Mouse (Mus musculus) heart, embryonic 10.5 days (tissue): ENCODE measurements around the gene Afmid. TPM values are rescaled to one million over a fixed set of nuclear protein-coding genes. Genes with fewer than 3 reads are reported as not detected.

ENCODE experiments used
- DNase-seq: peaks from one replicate; pipeline ENCODE4 v3.0.0-alpha.2; 2017; ENCODE audit warnings: low spot score
- H3K27ac ChIP-seq: fragments of 300-500 bp; sonication (generic); 2 replicates; pipeline ENCODE4 v1.5.1; 2016; ENCODE audit warnings: mild to moderate bottlenecking
- H3K27me3 ChIP-seq: fragments of 300-500 bp; sonication (generic); 2 replicates; pipeline ENCODE4 v1.6.1; 2016; ENCODE audit warnings: mild to moderate bottlenecking; ENCODE audit not compliant: poor library complexity, insufficient read depth, severe bottlenecking
- H3K36me3 ChIP-seq: fragments of 300-500 bp; sonication (generic); 2 replicates; pipeline ENCODE4 v1.6.1; 2016; ENCODE audit warnings: mild to moderate bottlenecking, moderate library complexity
- H3K4me1 ChIP-seq: fragments of 300-500 bp; sonication (generic); 2 replicates; pipeline ENCODE4 v1.6.1; 2016; ENCODE audit warnings: mild to moderate bottlenecking
- H3K4me3 ChIP-seq: fragments of 300-500 bp; sonication (generic); 2 replicates; pipeline ENCODE4 v1.5.1; 2016; ENCODE audit warnings: mild to moderate bottlenecking, moderate library complexity
- H3K9me3 ChIP-seq: fragments of 300-500 bp; sonication (generic); 2 replicates; pipeline ENCODE4 v1.6.1; 2016; ENCODE audit warnings: mild to moderate bottlenecking, moderate library complexity
- WGBS: fragments of 180-500 bp; shearing (Covaris S2); methylation state at CpG from one replicate; pipeline ENCODE4 v1.1.7; 2016; 5-methylcytosine and 5-hydroxymethylcytosine counted together
- polyA plus RNA-seq: library from polyadenylated mRNA; unstranded; fragments of >200 nt; fragmentation: Nextera tagmentation; extraction: Ambion mirVana; gene quantifications from 2 replicates; pipeline ENCODE4 v1.2.1, GENCODE M21; 2016

The Afmid gene
- polyA plus RNA-seq, 1 experiment from 2014 or later = 8.8 TPM

- Histone ChIP-seq H3K27me3 (no peaks in the 10 kb centered on the region), H3K36me3 (peaks cover 30% of the 10 kb centered on the region), H3K27ac (peak within 1 kb of the TSS; percentile 96), H3K4me3 (peak within 1 kb of the TSS; percentile 79), H3K4me1 (peaks cover 31% of the 10 kb centered on the region), H3K9me3 (no peaks in the 10 kb centered on the region)
- DNase-seq = peak; percentile 98
- WGBS = under 1% methylated on average over 51 of the region's 51 CpGs
Observed at GRCm38 (mm10) chr11:117848985-117849671, 23.4 kb downstream of the Afmid start, which contains the start of gene Birc5. Birc5 (plus strand) TSS chr11:117849251.

GRCm38 (mm10) chr11:117852875-117853274 is 27.2 kb downstream of the Afmid start:
- no peak overlapping the region for H3K4me3 ChIP-seq
- H3K36me3 ChIP-seq = peaks cover 63% of the 10 kb centered on the region
- H3K9me3 ChIP-seq = no peaks in the 10 kb centered on the region
- H3K4me1 ChIP-seq = peaks cover 24% of the 10 kb centered on the region
- no peak for DNase-seq
- H3K27ac ChIP-seq = no peak overlapping the region
- H3K27me3 ChIP-seq = no peaks in the 10 kb centered on the region
- 89% methylated on average over 3 of the region's 3 CpGs for WGBS

- 91% methylated on average over 9 of the region's 9 CpGs for WGBS
- H3K27ac ChIP-seq = no peak overlapping the region
- peaks cover 69% of the 10 kb centered on the region for H3K36me3 ChIP-seq
- H3K4me1 ChIP-seq = peaks cover 17% of the 10 kb centered on the region
- no peaks in the 10 kb centered on the region for H3K9me3 ChIP-seq
- peaks cover 13% of the 10 kb centered on the region for H3K27me3 ChIP-seq
- DNase-seq = no peak
- H3K4me3 ChIP-seq = no peak overlapping the region
Observed at GRCm38 (mm10) chr11:117854241-117854640, 28.5 kb downstream of the Afmid start.

GRCm38 (mm10) chr11:117855360-117855759 is 29.6 kb downstream of the Afmid start:
- Histone ChIP-seq H3K27me3 (peaks cover 24% of the 10 kb centered on the region), H3K9me3 (no peaks in the 10 kb centered on the region), H3K4me3 (no peak overlapping the region), H3K4me1 (peaks cover 9% of the 10 kb centered on the region), H3K36me3 (peaks cover 69% of the 10 kb centered on the region), H3K27ac (no peak overlapping the region)
- DNase-seq = no peak
- WGBS = 95% methylated on average over 5 of the region's 5 CpGs

- peaks cover 67% of the 10 kb centered on the region for H3K36me3 ChIP-seq
- no peak overlapping the region for H3K4me3 ChIP-seq
- peaks cover 30% of the 10 kb centered on the region for H3K27me3 ChIP-seq
- H3K27ac ChIP-seq = no peak overlapping the region
- no peak for DNase-seq
- peaks cover 13% of the 10 kb centered on the region for H3K4me1 ChIP-seq
- no peaks in the 10 kb centered on the region for H3K9me3 ChIP-seq
- whole genome bisulfite sequencing = 86% methylated on average over 1 of the region's 1 CpGs
Observed at GRCm38 (mm10) chr11:117855975-117856374, 30.3 kb downstream of the Afmid start.

GRCm38 (mm10) chr11:117857462-117857861 is 31.7 kb downstream of the Afmid start:
- Histone ChIP-seq H3K4me3 (no peak overlapping the region), H3K27ac (no peak overlapping the region), H3K36me3 (peaks cover 55% of the 10 kb centered on the region), H3K27me3 (peaks cover 45% of the 10 kb centered on the region), H3K4me1 (peaks cover 17% of the 10 kb centered on the region), H3K9me3 (no peaks in the 10 kb centered on the region)
- WGBS = 96% methylated on average over 10 of the region's 10 CpGs
- DNase-seq = no peak

- Histone ChIP-seq H3K4me3 (no peak overlapping the region), H3K36me3 (peaks cover 46% of the 10 kb centered on the region), H3K4me1 (peaks cover 17% of the 10 kb centered on the region), H3K9me3 (no peaks in the 10 kb centered on the region), H3K27me3 (peaks cover 54% of the 10 kb centered on the region), H3K27ac (no peak overlapping the region)
- no peak for DNase-seq
- 60% methylated on average over 3 of the region's 3 CpGs for WGBS
Observed at GRCm38 (mm10) chr11:117858392-117858791, 32.7 kb downstream of the Afmid start.

- peak within 1 kb of the TSS; percentile 22; the same call in 1 of the 2 replicates for H3K27ac ChIP-seq
- DNase-seq = no peak
- 3% methylated on average over 23 of the region's 23 CpGs for WGBS
- no peaks in the 10 kb centered on the region for H3K9me3 ChIP-seq
- H3K27me3 ChIP-seq = peaks cover 76% of the 10 kb centered on the region
- peak within 1 kb of the TSS; percentile 45 for H3K4me3 ChIP-seq
- H3K4me1 ChIP-seq = peaks cover 23% of the 10 kb centered on the region
- H3K36me3 ChIP-seq = peaks cover 27% of the 10 kb centered on the region
Observed at GRCm38 (mm10) chr11:117860601-117861000, 34.9 kb downstream of the Afmid start, which contains the start of gene Tmem235. Tmem235 (plus strand) TSS chr11:117860752.

GRCm38 (mm10) chr11:117863174-117863856 is 37.6 kb downstream of the Afmid start:
- 35% methylated on average over 11 of the region's 11 CpGs for whole genome bisulfite sequencing

GRCm38 (mm10) chr11:117864805-117865204 is 39.1 kb downstream of the Afmid start:
- H3K27ac ChIP-seq = no peak overlapping the region
- H3K27me3 ChIP-seq = peaks cover 84% of the 10 kb centered on the region
- no peak overlapping the region for H3K4me3 ChIP-seq
- H3K36me3 ChIP-seq = 0 out of 2 replicates have a peak, but pooled peaks cover 3% of the 10 kb centered on the region
- WGBS = 61% methylated on average over 2 of the region's 2 CpGs
- no peaks in the 10 kb centered on the region for H3K9me3 ChIP-seq
- no peak for DNase-seq
- H3K4me1 ChIP-seq = peaks cover 20% of the 10 kb centered on the region

More at GRCm38 (mm10) chr11:117863174-117863856, 37.6 kb downstream of the Afmid start:
- 0 out of 2 replicates have a peak overlapping the region, but pooled peaks have one; percentile 64 for H3K27ac ChIP-seq
- H3K4me3 ChIP-seq = no peak overlapping the region
- no peak for DNase-seq
- peaks cover 84% of the 10 kb centered on the region for H3K27me3 ChIP-seq
- peaks cover 25% of the 10 kb centered on the region for H3K4me1 ChIP-seq
- 0 out of 2 replicates have a peak, but pooled peaks cover 3% of the 10 kb centered on the region for H3K36me3 ChIP-seq
- no peaks in the 10 kb centered on the region for H3K9me3 ChIP-seq

GRCm38 (mm10) chr11:117865988-117866387 is 40.3 kb downstream of the Afmid start:
- no peak overlapping the region for H3K4me3 ChIP-seq
- H3K27ac ChIP-seq = no peak overlapping the region
- peaks cover 72% of the 10 kb centered on the region for H3K27me3 ChIP-seq
- no peaks in the 10 kb centered on the region for H3K9me3 ChIP-seq
- 52% methylated on average over 6 of the region's 6 CpGs for WGBS
- DNase-seq = no peak
- H3K4me1 ChIP-seq = peaks cover 17% of the 10 kb centered on the region
- 0 out of 2 replicates have a peak, but pooled peaks cover 3% of the 10 kb centered on the region for H3K36me3 ChIP-seq

- 0 out of 2 replicates have a peak, but pooled peaks cover 3% of the 10 kb centered on the region for H3K36me3 ChIP-seq
- no peaks in the 10 kb centered on the region for H3K9me3 ChIP-seq
- peaks cover 47% of the 10 kb centered on the region for H3K4me1 ChIP-seq
- peak; percentile 85 for DNase-seq
- H3K27me3 ChIP-seq = peaks cover 39% of the 10 kb centered on the region; the same call in 1 of the 2 replicates
- WGBS = 41% methylated on average over 12 of the region's 12 CpGs
- H3K27ac ChIP-seq = no peak overlapping the region
- H3K4me3 ChIP-seq = no peak overlapping the region
Observed at GRCm38 (mm10) chr11:117870688-117871365, 45.1 kb downstream of the Afmid start.
